Mouse (Mus musculus): ENCODE measurements around the gene Mrpl16. TPM values are rescaled to one million over a fixed set of nuclear protein-coding genes. Genes with fewer than 3 reads are reported as not detected.

The Mrpl16 gene
- polyA plus RNA-seq, 2 experiments = 30.3 to 50.7 TPM

DNA sequence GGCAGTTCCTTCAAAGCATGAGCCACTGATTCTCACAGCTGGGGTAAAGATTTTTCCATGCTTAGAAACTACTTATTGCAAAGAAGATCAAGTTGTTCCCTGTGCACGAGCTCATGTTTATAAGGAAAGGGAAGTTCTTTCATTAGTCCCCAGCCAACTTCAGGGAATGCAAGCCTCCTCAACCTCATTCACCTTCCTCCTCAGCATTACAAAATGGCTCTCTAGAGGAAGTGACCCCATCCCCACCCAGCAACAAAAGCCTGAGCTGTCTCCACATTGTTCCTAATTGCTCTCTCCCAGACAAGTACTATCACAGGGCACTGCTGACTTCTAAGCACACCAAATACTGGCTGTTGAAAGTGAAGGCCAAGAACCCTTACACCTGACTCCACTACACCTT is 34.2 kb downstream of the Mrpl16 start:
- no peaks in the 10 kb centered on the region for H3K27me3 ChIP-seq (ENCODE audit: control insufficient read depth, insufficient read depth, low read length)
- TF ChIP-seq POLR2A (IDR thresholded peaks at IDR 0.05; ENCODE audit: borderline replicate concordance, extremely low read depth, insufficient read depth, insufficient read length) = no peak
- H3K9ac ChIP-seq (ENCODE audit: low read depth, low read length, severe bottlenecking) = no peak overlapping the region
- no peaks in the 10 kb centered on the region for H3K36me3 ChIP-seq (ENCODE audit: control insufficient read depth, insufficient read depth, low read length)
- H3K4me1 ChIP-seq (ENCODE audit: control insufficient read depth, insufficient read depth, low read length) = no peaks in the 10 kb centered on the region
- ATAC-seq (ENCODE audit: low FRiP score, low read depth) = no peak
- H3K4me2 ChIP-seq (replicated peaks; ENCODE audit: low read depth, low read length, severe bottlenecking) = no peak overlapping the region
- no peak for DNase-seq (ENCODE audit: low spot score)
- H3K27ac ChIP-seq (replicated peaks; ENCODE audit: low read depth, low read length) = no peak overlapping the region
- no peak overlapping the region for H3K4me3 ChIP-seq (replicated peaks; ENCODE audit: low read length)
- H3K9me3 ChIP-seq (ENCODE audit: control insufficient read depth, low read length) = no peaks in the 10 kb centered on the region
- 61% methylated on average over 1 of the region's 1 CpGs for WGBS

GRCm38 (mm10) chr19:11807251-11807650 is 37.1 kb downstream of the Mrpl16 start:
- TF ChIP-seq POLR2A (IDR thresholded peaks at IDR 0.05; ENCODE audit: borderline replicate concordance, extremely low read depth, insufficient read depth, insufficient read length) = no peak
- no peak overlapping the region for H3K4me2 ChIP-seq (replicated peaks; ENCODE audit: low read depth, low read length, severe bottlenecking)
- H3K36me3 ChIP-seq (ENCODE audit: control insufficient read depth, insufficient read depth, low read length) = no peaks in the 10 kb centered on the region
- H3K27ac ChIP-seq (replicated peaks; ENCODE audit: low read depth, low read length) = no peak overlapping the region
- ATAC-seq (ENCODE audit: low FRiP score, low read depth) (no peak), DNase-seq (ENCODE audit: low spot score) (no peak)
- no peaks in the 10 kb centered on the region for H3K27me3 ChIP-seq (ENCODE audit: control insufficient read depth, insufficient read depth, low read length)
- no peak overlapping the region for H3K9ac ChIP-seq (ENCODE audit: low read depth, low read length, severe bottlenecking)
- H3K9me3 ChIP-seq (ENCODE audit: control insufficient read depth, low read length) = no peaks in the 10 kb centered on the region
- H3K4me1 ChIP-seq (ENCODE audit: control insufficient read depth, insufficient read depth, low read length) = no peaks in the 10 kb centered on the region
- no peak overlapping the region for H3K4me3 ChIP-seq (replicated peaks; ENCODE audit: low read length)
- WGBS = 70% methylated on average over 2 of the region's 2 CpGs

DNA sequence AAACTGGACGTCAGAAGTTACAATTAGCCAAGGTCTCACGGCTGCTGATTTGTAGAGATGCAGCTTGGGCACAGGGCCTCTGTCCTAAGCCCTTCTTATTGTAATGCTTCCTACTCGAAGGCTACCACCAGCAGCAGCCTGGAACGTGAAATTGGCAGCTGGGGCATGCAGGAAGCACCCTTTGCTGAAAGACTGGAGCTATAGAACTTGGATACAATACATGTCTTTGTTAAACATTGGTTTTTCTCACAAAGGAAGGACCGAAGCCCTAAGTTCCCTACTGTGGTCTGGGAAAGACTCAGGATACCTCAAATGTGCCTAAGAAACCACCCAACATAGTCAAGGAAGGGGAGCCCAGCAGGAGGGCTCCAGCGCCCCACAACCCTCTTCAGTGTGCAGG is 37.6 kb downstream of the Mrpl16 start:
- Histone ChIP-seq H3K9me3 (ENCODE audit: control insufficient read depth, low read length) (no peaks in the 10 kb centered on the region), H3K4me1 (ENCODE audit: control insufficient read depth, insufficient read depth, low read length) (no peaks in the 10 kb centered on the region), H3K27me3 (ENCODE audit: control insufficient read depth, insufficient read depth, low read length) (no peaks in the 10 kb centered on the region), H3K4me3 (replicated peaks; ENCODE audit: low read length) (no peak overlapping the region), H3K36me3 (ENCODE audit: control insufficient read depth, insufficient read depth, low read length) (no peaks in the 10 kb centered on the region), H3K27ac (replicated peaks; ENCODE audit: low read depth, low read length) (no peak overlapping the region), H3K4me2 (replicated peaks; ENCODE audit: low read depth, low read length, severe bottlenecking) (no peak overlapping the region), H3K9ac (ENCODE audit: low read depth, low read length, severe bottlenecking) (no peak overlapping the region)
- DNase-seq (ENCODE audit: low spot score) (no peak), ATAC-seq (ENCODE audit: low FRiP score, low read depth) (no peak)
- TF ChIP-seq POLR2A (IDR thresholded peaks at IDR 0.05; ENCODE audit: borderline replicate concordance, extremely low read depth, insufficient read depth, insufficient read length) = no peak
- 71% methylated on average over 6 of the region's 6 CpGs for WGBS

DNA sequence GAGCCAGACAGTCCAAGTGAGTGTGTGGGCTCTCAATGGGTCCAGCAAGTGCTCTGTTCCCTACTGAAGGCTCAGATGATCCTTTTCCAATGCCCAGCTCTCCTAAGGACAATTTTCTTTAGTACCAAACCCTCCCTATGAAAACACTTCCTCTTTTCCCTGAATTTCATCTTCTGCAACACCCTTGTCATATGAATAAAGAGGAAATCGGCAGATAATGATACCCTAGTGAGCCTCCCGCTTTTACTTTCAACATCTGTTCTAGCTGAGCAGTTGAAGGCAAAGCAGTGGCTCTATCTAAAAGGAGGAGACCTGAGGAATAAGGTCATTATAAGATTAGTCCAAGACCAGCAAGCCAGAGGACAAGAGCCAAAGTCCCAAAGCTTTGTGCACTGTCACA is 38.3 kb downstream of the Mrpl16 start:
- Histone ChIP-seq H3K36me3 (ENCODE audit: control insufficient read depth, insufficient read depth, low read length) (no peaks in the 10 kb centered on the region), H3K9me3 (ENCODE audit: control insufficient read depth, low read length) (no peaks in the 10 kb centered on the region), H3K4me3 (replicated peaks; ENCODE audit: low read length) (no peak overlapping the region), H3K27me3 (ENCODE audit: control insufficient read depth, insufficient read depth, low read length) (no peaks in the 10 kb centered on the region), H3K4me1 (ENCODE audit: control insufficient read depth, insufficient read depth, low read length) (no peaks in the 10 kb centered on the region), H3K9ac (ENCODE audit: low read depth, low read length, severe bottlenecking) (no peak overlapping the region), H3K27ac (replicated peaks; ENCODE audit: low read depth, low read length) (no peak overlapping the region), H3K4me2 (replicated peaks; ENCODE audit: low read depth, low read length, severe bottlenecking) (no peak overlapping the region)
- no peak for TF ChIP-seq POLR2A (IDR thresholded peaks at IDR 0.05; ENCODE audit: borderline replicate concordance, extremely low read depth, insufficient read depth, insufficient read length)
- DNase-seq (ENCODE audit: low spot score) (no peak), ATAC-seq (ENCODE audit: low FRiP score, low read depth) (no peak)
- WGBS = 77% methylated on average over 2 of the region's 2 CpGs

GRCm38 (mm10) chr19:11810003-11810758 is 40.0 kb downstream of the Mrpl16 start:
- no peak for TF ChIP-seq POLR2A (IDR thresholded peaks at IDR 0.05; ENCODE audit: borderline replicate concordance, extremely low read depth, insufficient read depth, insufficient read length)
- H3K9me3 ChIP-seq (ENCODE audit: control insufficient read depth, low read length) = no peaks in the 10 kb centered on the region
- no peak overlapping the region for H3K4me2 ChIP-seq (replicated peaks; ENCODE audit: low read depth, low read length, severe bottlenecking)
- ATAC-seq (ENCODE audit: low FRiP score, low read depth) (no peak), DNase-seq (ENCODE audit: low spot score) (no peak)
- 0 out of 2 replicates have a peak, but pooled peaks cover 3% of the 10 kb centered on the region for H3K27me3 ChIP-seq (ENCODE audit: control insufficient read depth, insufficient read depth, low read length)
- 72% methylated on average over 5 of the region's 5 CpGs for WGBS
- no peaks in the 10 kb centered on the region for H3K4me1 ChIP-seq (ENCODE audit: control insufficient read depth, insufficient read depth, low read length)
- no peak overlapping the region for H3K27ac ChIP-seq (replicated peaks; ENCODE audit: low read depth, low read length)
- no peak overlapping the region for H3K9ac ChIP-seq (ENCODE audit: low read depth, low read length, severe bottlenecking)
- no peak overlapping the region for H3K4me3 ChIP-seq (replicated peaks; ENCODE audit: low read length)
- no peaks in the 10 kb centered on the region for H3K36me3 ChIP-seq (ENCODE audit: control insufficient read depth, insufficient read depth, low read length)

All from limb, embryonic 14.5 days (tissue).